Mouse (Mus musculus): ENCODE measurements around the gene Rab20. TPM values are rescaled to one million over a fixed set of nuclear protein-coding genes. Genes with fewer than 3 reads are reported as not detected.

Rab20 gene
- polyA plus RNA-seq, 1 experiment from 2014 or later = 14.8 TPM

DNA sequence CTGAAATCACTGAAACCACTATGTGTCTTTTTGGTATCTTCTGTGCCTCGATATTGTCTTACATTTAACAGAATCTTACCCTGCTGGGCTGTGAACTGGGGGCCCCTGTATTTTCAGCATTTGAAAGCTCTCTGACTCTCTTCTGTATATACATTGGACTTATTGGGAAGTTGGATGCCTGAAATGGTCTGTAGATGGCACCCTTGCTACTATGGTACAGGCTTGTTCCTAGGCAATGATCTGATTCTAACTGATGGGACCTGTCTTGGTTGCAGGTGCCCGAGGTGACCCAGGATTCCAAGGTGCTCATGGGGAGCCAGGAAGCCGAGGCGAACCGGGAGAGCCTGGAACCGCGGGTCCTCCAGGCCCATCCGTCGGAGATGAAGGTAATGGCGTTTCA, 63.4 kb downstream of the Rab20 start:
- WGBS = 89% methylated on average over 10 of the region's 10 CpGs
- no peaks in the 10 kb centered on the region for H3K27me3 ChIP-seq (replicated peaks)
- H3K36me3 ChIP-seq = no peaks in the 10 kb centered on the region

DNA sequence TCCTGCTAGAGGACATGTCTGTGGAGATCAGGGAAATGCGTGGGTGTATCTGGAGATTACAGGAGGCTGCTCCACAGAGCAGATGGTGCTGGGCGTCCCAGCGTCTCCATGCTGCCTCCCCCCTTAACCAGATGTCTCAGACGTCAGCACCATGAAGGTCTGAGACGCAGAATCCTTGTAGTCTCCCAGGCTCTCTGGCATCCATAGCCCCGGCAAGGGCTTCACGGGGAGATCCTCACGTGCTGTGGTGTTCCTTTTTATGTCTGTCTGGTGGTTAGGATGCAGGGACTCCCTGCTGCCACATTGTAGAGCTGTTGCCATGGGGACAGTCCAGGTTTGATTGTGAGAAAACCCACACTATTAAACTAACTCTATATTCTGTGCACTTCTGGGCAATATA, 64.2 kb downstream of the Rab20 start:
- H3K9ac ChIP-seq = no peak overlapping the region
- H3K4me1 ChIP-seq (replicated peaks) = peaks cover 15% of the 10 kb centered on the region
- no peaks in the 10 kb centered on the region for H3K27me3 ChIP-seq (replicated peaks)
- no peak overlapping the region for H3K4me2 ChIP-seq (replicated peaks)
- no peak overlapping the region for H3K27ac ChIP-seq
- WGBS = 71% methylated on average over 8 of the region's 8 CpGs
- no peak overlapping the region for H3K4me3 ChIP-seq (replicated peaks)
- H3K36me3 ChIP-seq = no peaks in the 10 kb centered on the region
- no peak for ATAC-seq
- H3K9me3 ChIP-seq = no peaks in the 10 kb centered on the region

More for the DNA sequence above, 63.4 kb downstream of the Rab20 start:
- H3K4me2 ChIP-seq (replicated peaks) = no peak overlapping the region
- H3K27ac ChIP-seq = no peak overlapping the region
- no peak overlapping the region for H3K4me3 ChIP-seq (replicated peaks)
- ATAC-seq = no peak
- H3K9ac ChIP-seq = no peak overlapping the region
- peaks cover 15% of the 10 kb centered on the region for H3K4me1 ChIP-seq (replicated peaks)
- H3K9me3 ChIP-seq = no peaks in the 10 kb centered on the region

DNA sequence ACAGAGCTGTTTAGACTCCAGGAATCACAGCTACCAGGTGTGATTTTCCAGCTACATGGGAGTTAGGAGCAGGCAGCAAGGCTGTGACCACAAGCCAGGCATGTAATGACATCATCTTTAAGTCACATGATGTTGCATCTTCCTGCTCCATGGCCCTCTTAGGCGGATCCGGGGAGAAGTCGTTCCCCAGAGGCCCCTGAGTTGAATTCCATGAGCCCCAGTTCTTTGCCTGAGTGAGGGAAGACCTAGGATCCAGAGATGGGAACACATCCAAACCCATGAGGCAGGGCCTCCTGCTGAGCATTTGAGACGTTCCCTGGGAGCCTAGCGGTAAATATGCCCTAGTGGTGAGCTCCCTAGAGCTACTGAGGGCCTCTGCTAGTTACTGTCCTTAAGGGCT, 66.1 kb downstream of the Rab20 start:
- no peaks in the 10 kb centered on the region for H3K36me3 ChIP-seq
- no peaks in the 10 kb centered on the region for H3K9me3 ChIP-seq
- no peak overlapping the region for H3K4me3 ChIP-seq (replicated peaks)
- no peaks in the 10 kb centered on the region for H3K27me3 ChIP-seq (replicated peaks)
- no peak overlapping the region for H3K4me2 ChIP-seq (replicated peaks)
- H3K4me1 ChIP-seq (replicated peaks) = peaks cover 15% of the 10 kb centered on the region
- H3K9ac ChIP-seq = no peak overlapping the region
- peak; percentile 48; the same call in 1 of the 2 replicates for ATAC-seq
- WGBS = 45% methylated on average over 5 of the region's 5 CpGs
- H3K27ac ChIP-seq = peak overlapping the region; percentile 80

DNA sequence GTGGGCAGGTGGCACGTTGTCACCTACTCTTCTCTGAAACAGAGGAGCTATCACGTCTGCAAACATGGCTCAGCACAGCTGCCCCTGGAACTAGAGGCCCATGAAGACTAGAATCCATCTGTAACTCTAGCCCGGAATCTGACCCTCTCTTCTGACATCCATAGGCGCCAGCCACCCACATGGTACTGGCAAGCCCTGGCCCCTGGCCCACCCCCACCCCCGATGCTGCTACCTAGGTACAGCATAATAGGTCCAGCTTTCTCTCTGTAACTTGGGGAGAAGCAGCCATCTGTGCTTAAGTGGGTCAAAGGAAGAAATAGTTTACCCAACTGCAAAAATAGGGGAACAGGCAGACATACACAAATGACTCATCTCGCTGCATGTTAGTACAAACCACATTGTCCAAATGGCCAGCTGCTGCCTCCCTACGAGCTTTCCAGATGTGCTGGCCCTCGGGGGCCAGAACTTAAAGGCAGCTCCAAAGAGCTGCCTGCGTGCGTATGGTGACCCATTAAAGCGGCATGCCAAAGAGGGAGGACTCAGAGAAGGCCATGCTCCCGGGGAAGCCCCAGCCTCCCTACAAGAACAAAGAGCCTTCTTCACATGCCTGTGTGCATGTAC, 66.9 kb downstream of the Rab20 start:
- Histone ChIP-seq H3K9ac (no peak overlapping the region), H3K9me3 (no peaks in the 10 kb centered on the region), H3K27ac (peak overlapping the region; percentile 80), H3K4me1 (replicated peaks) (peaks cover 18% of the 10 kb centered on the region), H3K36me3 (no peaks in the 10 kb centered on the region), H3K4me2 (replicated peaks) (no peak overlapping the region), H3K27me3 (replicated peaks) (no peaks in the 10 kb centered on the region), H3K4me3 (replicated peaks) (no peak overlapping the region)
- WGBS = 48% methylated on average over 12 of the region's 12 CpGs
- peak; percentile 77 for ATAC-seq

DNA sequence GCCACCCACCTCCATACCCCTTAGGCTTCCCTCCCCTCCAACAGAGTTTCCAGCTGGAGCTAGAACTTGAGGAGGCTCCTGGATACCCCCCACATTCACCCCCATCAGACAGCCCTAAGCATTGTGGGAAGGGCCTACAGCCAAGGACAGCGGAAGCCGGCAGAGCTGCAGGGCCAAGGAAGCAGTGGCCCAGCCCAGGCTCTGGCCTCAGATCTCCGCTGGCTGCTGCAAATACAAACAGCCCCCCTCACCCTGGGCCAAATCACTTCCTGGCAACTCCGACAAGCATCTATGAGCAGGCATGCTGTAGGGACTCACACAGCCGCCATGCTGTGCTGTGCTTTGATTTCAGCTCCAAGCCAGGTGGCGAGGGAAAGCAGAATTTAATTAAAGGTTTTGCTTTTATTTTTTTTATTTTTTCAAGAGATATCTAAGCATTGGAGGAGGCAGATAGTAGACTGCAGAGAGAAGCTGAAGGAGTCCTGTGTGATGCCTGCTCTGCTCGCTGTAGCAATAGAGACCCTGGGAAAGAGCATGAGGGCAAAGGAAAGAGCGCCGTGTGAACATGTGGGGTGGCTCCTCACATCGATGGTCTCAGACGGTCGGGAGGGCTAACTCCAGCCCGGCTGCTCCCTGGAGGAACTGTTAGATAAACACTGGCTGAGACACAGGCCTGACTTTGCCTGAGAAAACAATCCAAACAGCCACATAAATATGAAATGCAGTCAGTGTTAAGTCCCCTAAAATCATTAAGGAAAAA, 72.6 kb downstream of the Rab20 start:
- no peaks in the 10 kb centered on the region for H3K27me3 ChIP-seq (replicated peaks)
- peak; percentile 72 for ATAC-seq
- H3K4me3 ChIP-seq (replicated peaks) = no peak overlapping the region
- H3K9me3 ChIP-seq = no peaks in the 10 kb centered on the region
- H3K36me3 ChIP-seq = peaks cover 5% of the 10 kb centered on the region; the same call in 1 of the 2 replicates
- peak overlapping the region; percentile 66 for H3K27ac ChIP-seq
- WGBS = 39% methylated on average over 13 of the region's 13 CpGs
- peaks cover 17% of the 10 kb centered on the region; the same call in 1 of the 2 replicates for H3K4me1 ChIP-seq (replicated peaks)
- H3K9ac ChIP-seq = no peak overlapping the region
- H3K4me2 ChIP-seq (replicated peaks) = no peak overlapping the region

DNA sequence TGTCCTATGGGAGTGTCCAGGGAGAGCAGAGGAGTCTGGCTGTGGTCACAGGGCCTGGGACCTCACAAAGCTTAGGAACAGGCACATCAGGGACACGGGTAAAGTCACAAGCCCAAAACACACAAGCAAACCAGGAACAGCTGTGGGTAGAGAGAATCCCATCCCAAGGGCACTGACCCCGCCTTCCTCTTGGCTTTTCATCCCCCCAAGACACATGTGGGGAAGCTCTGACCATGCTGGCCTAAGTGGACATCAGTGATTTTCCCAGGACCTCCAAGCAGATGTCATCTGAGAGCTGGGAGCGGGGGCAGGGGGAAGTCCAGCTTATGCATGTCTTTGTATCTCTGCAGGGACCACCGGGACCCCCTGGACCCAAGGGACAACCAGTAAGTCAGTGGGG, 73.9 kb downstream of the Rab20 start:
- Histone ChIP-seq H3K4me1 (replicated peaks) (peaks cover 26% of the 10 kb centered on the region), H3K4me3 (replicated peaks) (no peak overlapping the region), H3K4me2 (replicated peaks) (no peak overlapping the region), H3K9ac (no peak overlapping the region), H3K9me3 (no peaks in the 10 kb centered on the region), H3K36me3 (peaks cover 5% of the 10 kb centered on the region; the same call in 1 of the 2 replicates), H3K27ac (no peak overlapping the region), H3K27me3 (replicated peaks) (no peaks in the 10 kb centered on the region)
- WGBS = 73% methylated on average over 4 of the region's 4 CpGs
- no peak for ATAC-seq

DNA sequence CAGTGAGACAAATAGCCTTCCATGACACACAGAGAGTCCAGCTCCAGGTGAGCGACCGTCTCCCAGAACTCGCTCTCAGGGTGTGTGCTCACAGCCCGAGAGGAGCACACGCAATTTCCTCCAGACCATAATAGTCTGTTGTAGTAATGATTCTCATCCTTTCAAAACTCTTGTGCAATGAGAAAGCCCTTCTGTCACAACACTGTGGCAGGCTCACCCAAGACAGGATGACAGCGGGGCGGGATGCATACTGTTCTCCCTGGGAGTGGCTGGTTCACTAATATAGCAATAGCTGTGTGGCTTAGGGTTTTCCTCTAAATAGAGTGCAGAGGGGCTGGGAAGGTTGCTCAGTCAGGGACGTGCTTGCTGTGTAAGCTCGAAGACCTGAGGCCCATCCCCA, 74.7 kb downstream of the Rab20 start:
- ATAC-seq = no peak
- WGBS = 92% methylated on average over 9 of the region's 9 CpGs

More for the DNA sequence above, 74.7 kb downstream of the Rab20 start:
- H3K9ac ChIP-seq = no peak overlapping the region
- no peak overlapping the region for H3K4me3 ChIP-seq (replicated peaks)
- no peak overlapping the region for H3K4me2 ChIP-seq (replicated peaks)
- H3K27me3 ChIP-seq (replicated peaks) = no peaks in the 10 kb centered on the region
- H3K27ac ChIP-seq = no peak overlapping the region
- H3K36me3 ChIP-seq = peaks cover 5% of the 10 kb centered on the region; the same call in 1 of the 2 replicates
- H3K9me3 ChIP-seq = no peaks in the 10 kb centered on the region
- peaks cover 26% of the 10 kb centered on the region for H3K4me1 ChIP-seq (replicated peaks)

Other genes starting within 250 kb of the Rab20 start
- 60.2 and 61.4 TPM in 2 replicates for gene Col4a2, start 165.9 kb downstream of the Rab20 start, polyA plus RNA-seq (2015; fragmentation: Nextera tagmentation; extraction: Ambion mirVana)
- gene Col4a1, start 165.9 kb downstream of the Rab20 start, polyA plus RNA-seq (2015; fragmentation: Nextera tagmentation; extraction: Ambion mirVana) = 161 and 170 TPM in 2 replicates
- gene Naxd, start 18.8 kb upstream of the Rab20 start, polyA plus RNA-seq (2015; fragmentation: Nextera tagmentation; extraction: Ambion mirVana) = 94.4 and 101 TPM in 2 replicates
- gene Cars2, start 72.1 kb upstream of the Rab20 start, polyA plus RNA-seq (2015; fragmentation: Nextera tagmentation; extraction: Ambion mirVana) = 26.2 and 33.1 TPM in 2 replicates
- 34.2 and 35.0 TPM in 2 replicates for gene Ing1, start 76.9 kb upstream of the Rab20 start, polyA plus RNA-seq (2015; fragmentation: Nextera tagmentation; extraction: Ambion mirVana)
- 79.1 and 79.9 TPM in 2 replicates for gene Ankrd10, start 157.0 kb upstream of the Rab20 start, polyA plus RNA-seq (2015; fragmentation: Nextera tagmentation; extraction: Ambion mirVana)
- gene 1700016D06Rik, start 222.4 kb upstream of the Rab20 start, polyA plus RNA-seq (2015; fragmentation: Nextera tagmentation; extraction: Ambion mirVana) = not detected in 2 replicates
- gene Arhgef7, start 249.0 kb upstream of the Rab20 start, polyA plus RNA-seq (2015; fragmentation: Nextera tagmentation; extraction: Ambion mirVana) = 27.7 and 28.4 TPM in 2 replicates

All from intestine, embryonic 15.5 days (tissue).